Mouse (Mus musculus) erythroblast, embryonic 14.5 days (primary cell): Measurements from ENCODE around the gene Tchhl1.

Experiments
- GATA1 ChIP-seq: IDR thresholded peaks from 2 replicates; pipeline ENCODE4 v1.6.1; 2012; ENCODE audit warnings: low read length, inconsistent platforms, mixed read lengths
- TAL1 ChIP-seq: IDR thresholded peaks from 3 replicates; pipeline ENCODE4 v1.6.1; 2012; ENCODE audit warnings: low read length, inconsistent platforms, mixed read lengths

DNA sequence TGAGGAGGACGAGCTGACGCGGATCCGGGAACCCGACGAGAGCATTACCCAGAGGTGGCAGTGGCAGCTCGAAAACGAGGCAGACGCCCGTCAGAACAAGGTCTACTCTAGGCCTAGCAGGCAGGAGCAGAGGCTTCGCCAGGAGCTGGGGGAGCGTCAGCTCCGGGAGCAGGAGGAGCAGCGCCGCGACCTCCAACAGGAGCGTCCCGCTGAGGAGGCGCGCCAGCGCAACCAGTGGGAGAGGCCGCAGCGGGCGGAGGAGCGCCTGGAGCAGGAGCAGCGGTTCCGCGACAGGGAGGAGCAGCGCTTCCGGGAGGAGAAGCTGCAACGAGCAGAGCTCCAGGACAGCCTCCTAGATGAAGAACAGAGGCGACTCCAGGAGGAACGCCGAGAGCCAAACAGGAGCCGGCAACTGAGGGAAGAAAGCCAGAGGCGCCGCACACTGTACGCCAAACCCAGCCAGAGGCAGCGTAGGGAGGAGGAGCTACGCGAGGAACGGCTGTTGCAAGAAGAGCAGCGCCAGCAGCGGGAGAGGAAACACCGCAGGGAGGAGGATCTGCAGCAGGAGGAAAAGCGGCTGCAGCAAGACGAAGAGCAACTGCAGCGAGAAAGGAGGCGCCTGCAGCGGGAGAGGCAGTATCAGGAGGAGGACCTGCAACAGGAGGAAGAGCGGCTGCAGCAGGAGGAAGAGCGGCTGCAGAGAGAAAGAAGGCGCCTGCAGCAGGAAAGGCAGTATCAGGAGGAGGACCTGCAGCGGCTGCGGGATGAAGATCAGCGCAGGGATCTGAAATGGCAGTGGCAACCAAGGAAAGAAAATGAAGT, 24.0 kb upstream of the Tchhl1 start:
- no peak for TF ChIP-seq GATA1
- TF ChIP-seq TAL1: no peak
